Mouse (Mus musculus): ENCODE results near the gene Rdh16f2. TPM values are rescaled to one million over a fixed set of nuclear protein-coding genes. Genes with fewer than 3 reads are reported as not detected.
A peak's percentile ranks its signal among the peaks of the same experiment; 100 is the strongest.
"Not testable (repeated sequence)": the region's sequence is repeated elsewhere in the genome, so short reads cannot be mapped to it uniquely, and the experiment has no call there.

Rdh16f2 gene
- polyA plus RNA-seq, 1 experiment from 2014 or later, result not detected

DNA sequence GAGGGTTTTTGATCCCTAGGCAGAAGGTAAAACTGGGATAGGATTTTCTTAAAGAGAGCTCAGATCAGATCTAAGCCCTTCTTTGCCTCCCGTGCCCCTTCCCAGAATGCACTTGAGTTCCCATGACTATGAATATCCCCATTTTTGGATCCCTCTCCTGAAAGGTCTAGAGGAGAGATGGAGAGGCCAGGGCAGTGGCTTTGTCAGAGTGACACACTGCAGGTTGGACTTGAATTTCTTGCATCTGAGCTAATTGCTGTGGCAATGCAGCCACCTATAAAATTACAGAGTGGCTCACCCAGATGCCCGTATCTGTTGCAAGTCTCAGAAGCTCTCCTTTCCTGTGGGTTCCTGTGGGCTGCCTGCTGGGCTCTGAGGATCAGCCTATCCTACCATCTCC, 31.9 kb downstream of the Rdh16f2 start, which contains the start of gene Sdr9c7:
Sdr9c7 (plus strand) TSS at position 301 of the 400 bp plus-strand sequence.
- H3K4me1 ChIP-seq (ENCODE audit: control insufficient read depth, insufficient read depth, low read depth, low read length), result no peaks in the 10 kb centered on the region
- no peak within 1 kb of the TSS for H3K4me3 ChIP-seq (ENCODE audit: low read length)
- H3K27me3 ChIP-seq (replicated peaks; ENCODE audit: control insufficient read depth, insufficient read depth, low read length), result no peaks in the 10 kb centered on the region
- no peak within 1 kb of the TSS for H3K9ac ChIP-seq (ENCODE audit: low read depth, low read length)
- H3K9me3 ChIP-seq (ENCODE audit: control insufficient read depth, low read length), result no peaks in the 10 kb centered on the region
- no peak for ATAC-seq
- 91% methylated on average over 2 of the region's 2 CpGs for WGBS
- H3K36me3 ChIP-seq (ENCODE audit: control insufficient read depth, insufficient read depth, low read length), result no peaks in the 10 kb centered on the region
- H3K4me2 ChIP-seq (ENCODE audit: low read length), result no peak within 1 kb of the TSS
- H3K27ac ChIP-seq (ENCODE audit: low read depth, low read length), result no peak within 1 kb of the TSS

DNA sequence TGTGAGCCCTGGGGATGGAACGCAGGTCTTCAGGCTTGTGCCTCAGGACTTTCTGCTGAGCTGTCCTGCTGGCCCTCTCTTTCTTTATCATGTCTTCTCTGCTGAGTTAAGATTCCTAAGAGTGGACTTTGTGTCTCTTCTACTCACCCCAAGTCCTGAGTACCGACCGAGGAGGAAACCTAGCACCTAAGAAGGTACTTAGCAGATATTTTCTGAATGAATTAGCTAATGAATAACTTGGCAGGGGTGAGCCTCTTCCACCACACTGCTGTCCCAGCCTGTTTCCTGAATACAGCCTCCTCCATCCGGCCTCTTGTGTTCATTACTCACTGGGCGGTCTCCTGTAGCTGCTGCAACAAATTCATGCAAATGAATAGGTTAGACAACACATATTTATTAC, 33.5 kb downstream of the Rdh16f2 start:
- Histone ChIP-seq H3K27ac (ENCODE audit: low read depth, low read length) (no peak overlapping the region), H3K9ac (ENCODE audit: low read depth, low read length) (no peak overlapping the region), H3K27me3 (replicated peaks; ENCODE audit: control insufficient read depth, insufficient read depth, low read length) (no peaks in the 10 kb centered on the region), H3K36me3 (ENCODE audit: control insufficient read depth, insufficient read depth, low read length) (no peaks in the 10 kb centered on the region), H3K4me2 (ENCODE audit: low read length) (no peak overlapping the region), H3K9me3 (ENCODE audit: control insufficient read depth, low read length) (no peaks in the 10 kb centered on the region), H3K4me1 (ENCODE audit: control insufficient read depth, insufficient read depth, low read depth, low read length) (no peaks in the 10 kb centered on the region; the same call in 1 of the 2 replicates), H3K4me3 (ENCODE audit: low read length) (no peak overlapping the region)
- no peak for ATAC-seq
- 77% methylated on average over 5 of the region's 5 CpGs for WGBS

- Histone ChIP-seq H3K27me3 (replicated peaks; ENCODE audit: control insufficient read depth, insufficient read depth, low read length) (no peaks in the 10 kb centered on the region), H3K27ac (ENCODE audit: low read depth, low read length) (no peak overlapping the region), H3K4me3 (ENCODE audit: low read length) (no peak overlapping the region), H3K4me2 (ENCODE audit: low read length) (no peak overlapping the region), H3K4me1 (ENCODE audit: control insufficient read depth, insufficient read depth, low read depth, low read length) (no peaks in the 10 kb centered on the region; the same call in 1 of the 2 replicates), H3K36me3 (ENCODE audit: control insufficient read depth, insufficient read depth, low read length) (no peaks in the 10 kb centered on the region), H3K9me3 (ENCODE audit: control insufficient read depth, low read length) (no peaks in the 10 kb centered on the region), H3K9ac (ENCODE audit: low read depth, low read length) (no peak overlapping the region)
- WGBS, result 79% methylated on average over 4 of the region's 4 CpGs
- ATAC-seq, result no peak
Measured at GRCm38 (mm10) chr10:127901751-127902150, 35.5 kb downstream of the Rdh16f2 start.

DNA sequence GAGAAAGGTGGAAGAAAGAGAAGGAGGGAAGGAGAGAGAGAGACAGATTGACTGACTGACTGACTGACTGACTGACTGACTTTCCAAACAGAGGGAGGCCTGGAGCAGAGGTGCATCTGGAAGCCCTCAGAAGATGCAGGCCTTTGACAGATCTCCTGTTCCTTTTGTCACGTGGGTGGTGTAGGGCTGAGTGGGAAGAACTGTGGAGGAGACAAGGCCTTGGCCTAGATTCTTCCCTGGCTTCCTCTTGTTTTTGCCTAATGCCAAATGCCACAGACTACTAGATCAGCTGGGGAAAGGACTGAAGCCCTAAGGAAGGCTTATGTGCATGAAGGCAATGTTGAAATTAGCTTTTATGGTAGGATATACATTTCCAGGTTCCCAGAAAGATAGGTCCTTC, 36.8 kb downstream of the Rdh16f2 start:
- Histone ChIP-seq H3K9ac (ENCODE audit: low read depth, low read length) (no peak overlapping the region), H3K27ac (ENCODE audit: low read depth, low read length) (no peak overlapping the region), H3K36me3 (ENCODE audit: control insufficient read depth, insufficient read depth, low read length) (no peaks in the 10 kb centered on the region), H3K27me3 (replicated peaks; ENCODE audit: control insufficient read depth, insufficient read depth, low read length) (no peaks in the 10 kb centered on the region), H3K4me1 (ENCODE audit: control insufficient read depth, insufficient read depth, low read depth, low read length) (no peaks in the 10 kb centered on the region; the same call in 1 of the 2 replicates), H3K4me2 (ENCODE audit: low read length) (no peak overlapping the region), H3K9me3 (ENCODE audit: control insufficient read depth, low read length) (no peaks in the 10 kb centered on the region), H3K4me3 (ENCODE audit: low read length) (no peak overlapping the region)
- ATAC-seq, result no peak
- 62% methylated on average over 1 of the region's 1 CpGs for WGBS

- WGBS, result 64% methylated on average over 7 of the region's 7 CpGs
- 0 out of 2 replicates have a peak, but pooled peaks have one; percentile 6 for ATAC-seq
- Histone ChIP-seq H3K4me3 (ENCODE audit: low read length) (no peak overlapping the region), H3K4me2 (ENCODE audit: low read length) (no peak overlapping the region), H3K36me3 (ENCODE audit: control insufficient read depth, insufficient read depth, low read length) (no peaks in the 10 kb centered on the region), H3K27me3 (replicated peaks; ENCODE audit: control insufficient read depth, insufficient read depth, low read length) (no peaks in the 10 kb centered on the region), H3K9me3 (ENCODE audit: control insufficient read depth, low read length) (no peaks in the 10 kb centered on the region), H3K27ac (ENCODE audit: low read depth, low read length) (no peak overlapping the region), H3K9ac (ENCODE audit: low read depth, low read length) (no peak overlapping the region), H3K4me1 (ENCODE audit: control insufficient read depth, insufficient read depth, low read depth, low read length) (no peaks in the 10 kb centered on the region; the same call in 1 of the 2 replicates)
Measured at GRCm38 (mm10) chr10:127904718-127905446, 38.6 kb downstream of the Rdh16f2 start.

- Histone ChIP-seq H3K9ac (ENCODE audit: low read depth, low read length) (no peak overlapping the region), H3K9me3 (ENCODE audit: control insufficient read depth, low read length) (no peaks in the 10 kb centered on the region), H3K27me3 (replicated peaks; ENCODE audit: control insufficient read depth, insufficient read depth, low read length) (no peaks in the 10 kb centered on the region), H3K36me3 (ENCODE audit: control insufficient read depth, insufficient read depth, low read length) (no peaks in the 10 kb centered on the region), H3K27ac (ENCODE audit: low read depth, low read length) (no peak overlapping the region), H3K4me2 (ENCODE audit: low read length) (no peak overlapping the region), H3K4me3 (ENCODE audit: low read length) (no peak overlapping the region), H3K4me1 (ENCODE audit: control insufficient read depth, insufficient read depth, low read depth, low read length) (no peaks in the 10 kb centered on the region; the same call in 1 of the 2 replicates)
- 51% methylated on average over 2 of the region's 2 CpGs for WGBS
- ATAC-seq, result no peak
Measured at GRCm38 (mm10) chr10:127906138-127906537, 39.9 kb downstream of the Rdh16f2 start.

GRCm38 (mm10) chr10:127907386-127907951, 41.2 kb downstream of the Rdh16f2 start:
- Histone ChIP-seq H3K9me3 (ENCODE audit: control insufficient read depth, low read length) (no peaks in the 10 kb centered on the region), H3K4me3 (ENCODE audit: low read length) (no peak overlapping the region), H3K9ac (ENCODE audit: low read depth, low read length) (no peak overlapping the region), H3K27ac (ENCODE audit: low read depth, low read length) (no peak overlapping the region), H3K4me1 (ENCODE audit: control insufficient read depth, insufficient read depth, low read depth, low read length) (no peaks in the 10 kb centered on the region; the same call in 1 of the 2 replicates), H3K27me3 (replicated peaks; ENCODE audit: control insufficient read depth, insufficient read depth, low read length) (no peaks in the 10 kb centered on the region), H3K36me3 (ENCODE audit: control insufficient read depth, insufficient read depth, low read length) (no peaks in the 10 kb centered on the region), H3K4me2 (ENCODE audit: low read length) (no peak overlapping the region)
- ATAC-seq, result no peak

- ATAC-seq, result no peak
- WGBS, result 87% methylated on average over 1 of the region's 1 CpGs
- Histone ChIP-seq H3K27ac (ENCODE audit: low read depth, low read length) (no peak overlapping the region), H3K4me3 (ENCODE audit: low read length) (no peak overlapping the region), H3K4me2 (ENCODE audit: low read length) (no peak overlapping the region), H3K9me3 (ENCODE audit: control insufficient read depth, low read length) (no peaks in the 10 kb centered on the region), H3K27me3 (replicated peaks; ENCODE audit: control insufficient read depth, insufficient read depth, low read length) (no peaks in the 10 kb centered on the region), H3K9ac (ENCODE audit: low read depth, low read length) (no peak overlapping the region), H3K4me1 (ENCODE audit: control insufficient read depth, insufficient read depth, low read depth, low read length) (no peaks in the 10 kb centered on the region), H3K36me3 (ENCODE audit: control insufficient read depth, insufficient read depth, low read length) (no peaks in the 10 kb centered on the region)
Measured at GRCm38 (mm10) chr10:127915578-127915977, 49.3 kb downstream of the Rdh16f2 start.

- WGBS, result 81% methylated on average over 3 of the region's 3 CpGs
- H3K27ac ChIP-seq (ENCODE audit: low read depth, low read length); H3K4me3 ChIP-seq (ENCODE audit: low read length); H3K9ac ChIP-seq (ENCODE audit: low read depth, low read length); H3K36me3 ChIP-seq (ENCODE audit: control insufficient read depth, insufficient read depth, low read length); H3K4me1 ChIP-seq (ENCODE audit: control insufficient read depth, insufficient read depth, low read depth, low read length); ATAC-seq; H3K4me2 ChIP-seq (ENCODE audit: low read length); H3K27me3 ChIP-seq (replicated peaks; ENCODE audit: control insufficient read depth, insufficient read depth, low read length); H3K9me3 ChIP-seq (ENCODE audit: control insufficient read depth, low read length): not testable (repeated sequence)
Measured at GRCm38 (mm10) chr10:127917183-127917582, 50.9 kb downstream of the Rdh16f2 start.

Measured in hindbrain, embryonic 16.5 days (tissue).